Mouse (Mus musculus) gastrocnemius, postnatal 10 days (tissue): ENCODE results near the gene Rab1b. TPM values are rescaled to one million over a fixed set of nuclear protein-coding genes. Genes with fewer than 3 reads are reported as not detected.

ENCODE experiments used
- DNase-seq: peaks from one replicate; pipeline ENCODE4 v3.0.0; 2021; ENCODE audit warnings: mixed read lengths
- total RNA-seq, 2 experiments: library from RNA; stranded (reverse); gene quantifications; 2 replicates each; pipeline ENCODE4 v1.2.3; 2021

The Rab1b gene
- total RNA-seq, 2 experiments from 2014 or later: 119 to 127 TPM

DNA sequence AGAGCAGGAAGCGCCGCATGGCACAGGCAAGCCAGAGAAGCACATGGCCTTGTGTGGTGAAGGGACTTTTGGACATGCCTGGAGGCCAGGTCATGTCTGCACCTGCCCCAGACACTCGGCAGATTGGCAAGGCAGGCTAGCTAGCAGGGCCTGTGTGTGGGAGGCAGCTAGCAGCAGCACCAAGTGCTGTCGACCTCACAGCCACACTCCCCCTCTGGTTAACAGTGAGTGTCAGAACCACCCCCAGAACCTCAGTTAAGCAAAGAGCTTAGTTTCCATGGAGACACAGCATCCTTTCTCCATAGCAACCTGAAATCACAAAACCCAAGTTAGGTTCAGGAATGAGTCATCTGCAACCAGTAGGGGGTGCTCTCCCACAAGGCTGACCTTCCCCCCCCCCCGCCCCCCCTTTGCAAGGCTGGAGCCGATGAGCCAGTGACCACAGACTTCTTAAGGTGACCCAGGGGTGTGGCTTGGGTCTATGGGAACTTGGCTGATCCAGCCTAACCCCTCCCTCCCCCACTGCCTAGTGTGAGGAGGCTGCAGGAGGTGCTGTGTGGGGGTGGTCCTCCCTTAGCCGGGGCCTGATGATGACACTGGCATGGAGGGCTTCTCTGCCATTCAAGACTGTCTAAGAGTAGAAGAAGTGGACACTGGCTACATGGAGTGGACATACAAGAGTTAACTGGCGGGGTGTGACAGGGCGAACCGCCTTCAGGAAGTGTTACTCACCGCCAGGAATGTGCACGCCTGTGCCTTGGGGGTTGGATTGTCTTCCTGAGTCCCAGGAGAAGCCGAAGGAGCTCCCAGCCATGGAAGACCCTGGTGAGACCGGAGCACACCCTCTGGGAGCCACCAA lies 56.6 kb downstream of the Rab1b start, which contains the start of gene Rin1:
TSS of gene Rin1 (plus strand) at position 435 of the 859 bp plus-strand sequence.
- DNase-seq: peak; percentile 35

DNA sequence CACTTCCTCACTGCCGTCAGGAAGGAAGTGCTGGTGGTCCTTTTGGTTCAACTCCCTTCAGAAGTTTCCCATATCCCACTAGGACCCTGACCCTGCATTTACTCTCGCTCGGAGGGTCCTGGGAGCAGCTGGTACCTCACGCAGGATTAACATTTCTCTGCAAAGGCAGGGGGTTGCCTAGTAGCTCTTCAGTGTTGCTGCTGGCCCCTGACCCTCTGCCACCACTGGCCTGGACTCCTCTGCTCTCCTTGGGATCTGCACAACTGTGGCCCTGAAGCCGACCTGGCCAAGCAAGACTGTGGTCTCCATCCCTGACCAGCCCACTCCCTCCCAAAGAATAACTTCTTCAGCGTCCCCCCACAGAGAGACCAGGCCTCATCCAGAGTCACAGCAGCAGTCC lies 57.5 kb downstream of the Rab1b start:
- DNase-seq: no peak

Other genes with a start within 250 kb of the Rab1b start
- gene Actn3, start 229.2 kb downstream of the Rab1b start, total RNA-seq: 1,000 to 10,000 TPM; 4,231 to 4,587 TPM
- 1 to 10 TPM; 4.5 to 5.3 TPM for gene Zdhhc24, start 228.4 kb downstream of the Rab1b start, total RNA-seq
- gene Bbs1, start 200.4 kb downstream of the Rab1b start, total RNA-seq: 1 to 10 TPM; 1.9 to 2.9 TPM
- gene Dpp3, start 178.8 kb downstream of the Rab1b start, total RNA-seq: 10 to 100 TPM; 32.1 to 33.8 TPM
- gene Peli3, start 163.9 kb downstream of the Rab1b start, total RNA-seq: 1 to 10 TPM in 1 of 2 experiments, under 1 TPM in 1; 0.68 to 1.4 TPM
- 10 to 100 TPM; 48.6 to 56.1 TPM for gene Mrpl11, start 144.9 kb downstream of the Rab1b start, total RNA-seq
- gene Npas4, start 116.8 kb downstream of the Rab1b start, total RNA-seq: under 1 TPM in 1 of 2 experiments, not detected in 1; 0.12 TPM
- 1 to 10 TPM; 4.0 to 7.3 TPM for gene Slc29a2, start 83.2 kb downstream of the Rab1b start, total RNA-seq
- 10 to 100 TPM; 21.5 to 21.9 TPM for gene B4gat1, start 68.2 kb downstream of the Rab1b start, total RNA-seq
- gene AC124502.3, start 68.2 kb downstream of the Rab1b start, total RNA-seq: 1 to 10 TPM in 1 of 2 experiments, under 1 TPM in 1; 0.84 to 1.3 TPM
- 10 to 100 TPM; 14.3 to 15.5 TPM for gene Brms1, start 65.7 kb downstream of the Rab1b start, total RNA-seq
- gene Rin1, start 56.6 kb downstream of the Rab1b start, total RNA-seq: 1 to 10 TPM; 1.5 to 1.8 TPM
- gene Cd248, start 39.0 kb downstream of the Rab1b start, total RNA-seq: 10 to 100 TPM; 45.2 to 60.2 TPM
- under 1 TPM; 0.23 to 0.27 TPM for gene Tmem151a, start 21.5 kb downstream of the Rab1b start, total RNA-seq
- gene Yif1a, start 18.5 kb downstream of the Rab1b start, total RNA-seq: 10 to 100 TPM; 46.4 to 49.3 TPM
- gene Cnih2, start 8.6 kb downstream of the Rab1b start, total RNA-seq: under 1 TPM; 0.75 to 0.90 TPM
- 10 to 100 TPM; 27.2 to 28.7 TPM for gene Klc2, start 11.5 kb upstream of the Rab1b start, total RNA-seq
- 10 to 100 TPM; 10.3 to 11.1 TPM for gene Pacs1, start 166.0 kb upstream of the Rab1b start, total RNA-seq
- 10 to 100 TPM; 81.9 to 88.6 TPM for gene Sf3b2, start 188.4 kb upstream of the Rab1b start, total RNA-seq
- gene Gal3st3, start 191.3 kb upstream of the Rab1b start, total RNA-seq: under 1 TPM; 0.28 to 0.47 TPM
- gene Catsper1, start 228.7 kb upstream of the Rab1b start, total RNA-seq: not detected
- gene Cst6, start 242.5 kb upstream of the Rab1b start, total RNA-seq: 1 to 10 TPM; 1.8 to 1.9 TPM